Mouse (Mus musculus): ENCODE data around the gene Mybpc2.

DNA sequence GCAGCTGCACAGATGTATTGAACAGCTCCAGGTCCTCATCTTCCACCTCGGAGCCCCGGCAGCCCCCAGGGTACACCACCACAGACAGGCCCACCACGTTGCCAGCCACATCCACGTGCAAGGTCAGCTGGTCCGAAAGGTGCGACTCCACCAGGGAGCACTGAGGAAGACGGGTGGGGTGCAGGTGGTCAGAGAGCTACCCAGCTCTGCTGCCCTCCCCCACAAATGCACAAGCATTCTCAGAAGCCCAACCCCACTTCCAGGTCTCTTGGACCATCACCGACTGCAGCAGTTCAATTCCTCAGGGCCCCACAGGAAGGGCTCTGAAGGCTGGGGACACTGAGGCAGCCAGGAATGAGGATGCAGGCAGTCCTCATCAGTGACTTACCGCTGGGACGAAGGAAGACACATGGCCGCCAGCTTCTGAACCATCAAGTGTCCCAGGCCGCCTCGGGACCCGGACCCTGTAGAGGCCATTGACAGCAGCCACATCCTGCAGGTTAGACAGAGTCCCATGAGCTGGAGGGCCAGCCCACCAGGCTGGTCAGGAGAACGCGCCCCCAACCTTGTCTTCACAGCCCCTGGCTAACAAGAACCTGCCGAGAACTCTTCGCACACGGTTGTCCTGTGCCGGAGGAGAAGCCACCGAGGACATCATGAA is 32.2 kb downstream of the Mybpc2 start:
- TF ChIP-seq CTCF (IDR thresholded peaks at IDR 0.05; ENCODE audit: low read depth, low read length) (no peak), TAL1 (conservative IDR thresholded peaks at IDR 0.05; ENCODE audit: low read depth, low read length) (no peak), POLR2AphosphoS5 (IDR thresholded peaks at IDR 0.05; ENCODE audit: insufficient replicate concordance, low read depth, low read length) (no peak), GATA2 (IDR thresholded peaks at IDR 0.05; ENCODE audit: borderline replicate concordance, low read depth, low read length) (no peak), GATA1 (IDR thresholded peaks at IDR 0.05; ENCODE audit: borderline replicate concordance, low read length) (no peak)

Data from G1E (cell line).